8 mouse cellular contexts compared by ENCODE assay signal in the genomic region with DNA sequence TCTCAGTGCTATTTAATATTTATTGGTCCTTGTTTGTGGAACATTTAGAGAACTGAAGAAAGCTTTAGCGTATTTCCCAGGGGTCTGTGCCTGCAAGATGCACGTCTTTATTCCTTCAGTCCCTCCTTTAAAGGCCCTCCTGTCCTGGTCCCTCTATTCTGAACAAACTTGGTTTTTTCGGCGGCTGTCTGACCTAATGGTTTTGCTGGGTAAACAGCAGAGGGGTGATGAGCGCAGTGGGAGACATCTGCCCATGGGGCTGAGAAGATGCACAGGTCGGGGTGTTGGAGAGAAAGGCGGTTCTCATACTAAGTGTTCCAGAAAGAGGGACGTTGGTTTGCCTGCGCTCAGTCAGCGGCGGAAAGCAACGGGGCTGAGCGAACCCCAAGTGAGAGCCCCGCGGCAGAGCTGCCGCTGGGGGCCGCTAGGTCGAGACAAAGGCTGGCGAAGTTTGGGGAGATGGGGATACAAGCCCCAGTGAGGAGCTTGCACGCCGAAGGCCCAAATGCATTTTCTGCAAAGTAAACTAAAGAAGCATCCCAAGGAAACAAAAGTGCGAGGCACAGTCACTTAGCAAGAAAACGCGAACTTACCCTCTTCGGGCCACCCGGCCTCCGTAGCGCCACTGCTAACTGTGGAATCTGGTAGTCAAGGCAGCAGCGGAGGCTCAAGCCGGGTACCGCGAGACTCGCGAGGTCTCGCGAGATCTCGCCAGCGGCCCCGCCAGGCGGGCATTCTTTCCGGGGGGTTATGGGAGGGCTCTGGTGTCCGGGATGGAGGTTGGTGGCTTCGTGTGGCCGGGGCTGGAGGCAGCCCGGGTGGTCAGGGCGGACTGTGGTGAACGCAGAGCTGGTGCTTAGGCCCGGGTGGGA. TPM values are rescaled to one million over a fixed set of nuclear protein-coding genes. Genes with fewer than 3 reads are reported as not detected.
DNase-seq lines count a peak whose midpoint lies in the region; ATAC-seq lines count a peak whose summit lies in the region.

A gene (minus strand): TSS at position 645 of the 872 bp plus-strand sequence.
A gene (plus strand): TSS at position 734 of the 872 bp plus-strand sequence.

- H3K36me3 ChIP-seq in heart, embryonic 10.5 days: peaks cover 18% of the 10 kb centered on the region
- peaks cover 19% of the 10 kb centered on the region for H3K36me3 ChIP-seq in kidney, embryonic 15.5 days

- H3K4me1 ChIP-seq in heart, embryonic 10.5 days: peaks cover 7% of the 10 kb centered on the region; the same call in 1 of the 2 replicates
- peaks cover 20% of the 10 kb centered on the region for H3K4me1 ChIP-seq in kidney, embryonic 15.5 days

- peak; percentile 91 to 93 for DNase-seq in B cell, adult 2 months
- DNase-seq in brain, adult 2 months (ENCODE audit: low read depth, low spot score): peak; percentile 98
- DNase-seq in heart, embryonic 10.5 days (ENCODE audit: low spot score): peak; percentile 97
- peak; percentile 94 for DNase-seq in liver
- peak; percentile 90 to 96 for DNase-seq in spleen, postnatal 4 days (ENCODE audit: low spot score in 2 of 2)

- H3K4me3 ChIP-seq in heart, embryonic 10.5 days: peak within 1 kb of the TSS; percentile 100
- H3K4me3 ChIP-seq in kidney, embryonic 15.5 days (replicated peaks): peak within 1 kb of the TSS; percentile 86

- H3K9me3 ChIP-seq in heart, embryonic 10.5 days: no peaks in the 10 kb centered on the region
- H3K9me3 ChIP-seq in kidney, embryonic 15.5 days (replicated peaks): no peaks in the 10 kb centered on the region

- H3K27ac ChIP-seq in heart, embryonic 10.5 days: peak within 1 kb of the TSS; percentile 99
- H3K27ac ChIP-seq in kidney, embryonic 15.5 days: peak within 1 kb of the TSS; percentile 95

- WGBS in heart, embryonic 10.5 days: under 1% methylated on average over 48 of the region's 48 CpGs
- WGBS in kidney, embryonic 15.5 days: under 1% methylated on average over 48 of the region's 48 CpGs

- H3K27me3 ChIP-seq in heart, embryonic 10.5 days (ENCODE audit: insufficient read depth, poor library complexity, severe bottlenecking): no peaks in the 10 kb centered on the region
- no peaks in the 10 kb centered on the region for H3K27me3 ChIP-seq in kidney, embryonic 15.5 days

- H3K9ac ChIP-seq in kidney, embryonic 15.5 days: peak within 1 kb of the TSS; percentile 92

- ATAC-seq in erythroblast, adult 5-6 weeks (replicated peaks; ENCODE audit: low FRiP score, poor library complexity, severe bottlenecking): peak; percentile 93
- peak; percentile 97 for ATAC-seq in kidney, embryonic 15.5 days (replicated peaks; ENCODE audit: low FRiP score)
- peak; percentile 95 for ATAC-seq in monocyte, adult 5-6 weeks (replicated peaks; ENCODE audit: insufficient number of reproducible peaks, low FRiP score, low TSS enrichment, poor library complexity, severe bottlenecking)

- H3K4me2 ChIP-seq in kidney, embryonic 15.5 days: peak within 1 kb of the TSS; percentile 65

RNA-seq across cellular contexts. Expression of the first gene that starts in this region (rescaled TPM):
- total RNA-seq in erythroblast, adult 5-6 weeks (2015; ENCODE audit: low replicate concordance): 28.6 and 34.9 TPM in 2 replicates
- 29.7 and 41.9 TPM in 2 replicates for total RNA-seq in erythroblast, adult 5-6 weeks (2017; ENCODE audit: low replicate concordance)
- 16.6 and 25.3 TPM in 2 replicates for polyA plus RNA-seq in heart, embryonic 10.5 days (2016; fragmentation: Nextera tagmentation; extraction: Ambion mirVana)
- 26.9 and 28.0 TPM in 2 replicates for polyA plus RNA-seq in kidney, embryonic 15.5 days (2015; fragmentation: Nextera tagmentation; extraction: Ambion mirVana)
- total RNA-seq in monocyte, adult 5-6 weeks (2017): 1.3 to 3.0 TPM (median 1.9 TPM) in 3 replicates

RNA-seq across cellular contexts. Expression of the second gene that starts in this region (rescaled TPM):
- total RNA-seq in erythroblast, adult 5-6 weeks (2015; ENCODE audit: low replicate concordance): 40.3 and 52.6 TPM in 2 replicates
- 33.4 and 45.7 TPM in 2 replicates for total RNA-seq in erythroblast, adult 5-6 weeks (2017; ENCODE audit: low replicate concordance)
- 39.4 and 48.3 TPM in 2 replicates for polyA plus RNA-seq in heart, embryonic 10.5 days (2016; fragmentation: Nextera tagmentation; extraction: Ambion mirVana)
- polyA plus RNA-seq in kidney, embryonic 15.5 days (2015; fragmentation: Nextera tagmentation; extraction: Ambion mirVana): 37.5 and 38.5 TPM in 2 replicates
- 14.8 to 28.6 TPM (median 18.6 TPM) in 3 replicates for total RNA-seq in monocyte, adult 5-6 weeks (2017)

Comparison
In these comparisons a context has a peak if more than half of its experiments do, and no peak if none do; other contexts are left out.
1. Peak in every context shown above with its lines: DNase-seq, ATAC-seq, H3K4me3 ChIP-seq and H3K27ac ChIP-seq.